13 mouse cellular contexts compared by ENCODE assay signal in the genomic region with DNA sequence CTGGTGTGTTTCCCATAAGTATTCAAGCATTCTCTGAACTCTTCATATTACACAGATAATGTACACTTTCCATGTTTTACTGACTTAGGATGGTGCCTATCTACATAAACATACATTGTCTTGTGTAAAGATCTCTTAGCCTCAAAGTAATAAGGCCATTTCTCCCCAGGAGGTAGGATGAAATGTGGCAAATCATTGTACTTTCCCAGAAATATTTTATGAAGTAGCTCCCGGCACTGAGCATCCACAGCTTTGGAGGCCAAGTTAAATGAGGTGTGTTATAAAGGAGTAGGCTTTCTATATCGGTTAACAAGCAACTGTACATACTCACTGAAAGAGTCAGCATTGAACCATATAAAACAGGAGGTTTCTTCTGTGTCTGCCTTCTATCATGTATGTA.
"Had no signal": no experiment of that assay in that cellular context is flagged by ENCODE, and none has a peak within 500 bp of the region (broad histone marks: within the 10 kb centered on the region; RNA-seq: fewer than 3 reads in every experiment).

No protein-coding gene starts in this region.

- ATAC-seq: midbrain, embryonic 16.5 days had no signal

- DNase-seq: lung, adult 18-20 months; lung, embryonic 14.5 days; lung, postnatal 10 days; lung, postnatal 4 days; midbrain, embryonic 14.5 days; right cerebral cortex, adult 18-20 months; right cerebral cortex, postnatal 25 days; right cerebral cortex, postnatal 4 days; spleen, adult 18-20 months; thymus, adult 18-20 months; thymus, postnatal 14 days; thymus, postnatal 36 days had no signal
